Mouse (Mus musculus) embryonic fibroblast, embryonic 13.5 days (primary cell): ENCODE measurements around the gene Rgmb. TPM values are rescaled to one million over a fixed set of nuclear protein-coding genes. Genes with fewer than 3 reads are reported as not detected.

ENCODE experiments used
- H3K27ac ChIP-seq: 2 replicates; pipeline ENCODE4 v1.5.1; 2012; ENCODE audit warnings: low read length, control low read depth, inconsistent platforms; ENCODE audit not compliant: insufficient read depth
- H3K4me1 ChIP-seq: 2 replicates; pipeline ENCODE4 v1.6.1; 2011; ENCODE audit warnings: low read length; ENCODE audit not compliant: control insufficient read depth, insufficient read depth
- H3K4me3 ChIP-seq: 2 replicates; pipeline ENCODE4 v1.5.1; 2011; ENCODE audit warnings: mild to moderate bottlenecking, control low read depth, low read length; ENCODE audit not compliant: insufficient read depth
- CTCF ChIP-seq: IDR thresholded peaks from 2 replicates; pipeline ENCODE4 v1.5.1; 2011; ENCODE audit warnings: mild to moderate bottlenecking, control low read depth, low read length, moderate library complexity, borderline replicate concordance; ENCODE audit not compliant: insufficient read depth
- POLR2A ChIP-seq: IDR thresholded peaks from 2 replicates; pipeline ENCODE4 v1.6.1; 2011; ENCODE audit warnings: low read depth, mild to moderate bottlenecking, control low read depth, low read length, moderate library complexity
- polyA plus RNA-seq: library from polyadenylated mRNA; stranded (reverse); fragments of >200 nt; gene quantifications from 2 replicates; pipeline ENCODE4 v1.2.4, GENCODE M21; 2011; ENCODE audit warnings: low read depth; ENCODE audit not compliant: missing spikeins, insufficient read length

The Rgmb gene
- polyA plus RNA-seq, 1 experiment = 19.5 TPM

DNA sequence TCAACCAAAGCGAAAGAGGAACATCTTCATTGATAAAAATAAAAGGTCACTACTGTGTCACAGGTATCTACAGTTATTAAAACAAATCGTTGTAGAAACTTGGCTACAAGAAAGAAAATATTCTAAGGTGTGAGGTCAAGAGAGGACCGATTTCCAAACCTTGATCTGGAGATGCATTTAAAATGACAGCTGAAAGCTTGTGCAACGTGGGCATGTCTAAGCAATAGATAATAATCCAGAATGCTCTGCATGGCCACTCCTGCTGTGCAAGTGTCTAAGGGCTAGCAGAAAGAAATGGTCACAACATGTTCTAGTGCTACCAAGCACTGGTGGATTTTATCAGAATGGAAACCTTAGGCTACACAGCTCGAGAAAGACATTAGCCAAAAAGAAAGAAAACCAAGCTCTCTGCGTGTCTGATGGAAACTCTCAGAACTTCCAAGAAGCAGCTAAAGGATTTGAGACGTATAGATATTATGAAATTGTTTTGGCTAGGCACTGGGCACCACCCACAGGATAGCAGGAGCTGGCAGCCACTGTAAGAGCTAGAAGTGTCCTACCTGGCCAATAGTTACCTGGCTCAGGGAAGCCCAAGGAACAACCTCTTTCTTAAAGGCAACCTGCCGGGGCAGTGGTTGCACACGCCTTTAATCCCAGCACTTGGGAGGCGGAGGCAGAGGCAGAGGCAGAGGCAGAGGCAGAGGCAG is 15.4 kb downstream of the Rgmb start:
- TF ChIP-seq CTCF (no peak), POLR2A (no peak)
- H3K4me1 ChIP-seq = peaks cover 12% of the 10 kb centered on the region; the same call in 1 of the 2 replicates
- H3K4me3 ChIP-seq = no peak overlapping the region
- H3K27ac ChIP-seq = no peak overlapping the region

DNA sequence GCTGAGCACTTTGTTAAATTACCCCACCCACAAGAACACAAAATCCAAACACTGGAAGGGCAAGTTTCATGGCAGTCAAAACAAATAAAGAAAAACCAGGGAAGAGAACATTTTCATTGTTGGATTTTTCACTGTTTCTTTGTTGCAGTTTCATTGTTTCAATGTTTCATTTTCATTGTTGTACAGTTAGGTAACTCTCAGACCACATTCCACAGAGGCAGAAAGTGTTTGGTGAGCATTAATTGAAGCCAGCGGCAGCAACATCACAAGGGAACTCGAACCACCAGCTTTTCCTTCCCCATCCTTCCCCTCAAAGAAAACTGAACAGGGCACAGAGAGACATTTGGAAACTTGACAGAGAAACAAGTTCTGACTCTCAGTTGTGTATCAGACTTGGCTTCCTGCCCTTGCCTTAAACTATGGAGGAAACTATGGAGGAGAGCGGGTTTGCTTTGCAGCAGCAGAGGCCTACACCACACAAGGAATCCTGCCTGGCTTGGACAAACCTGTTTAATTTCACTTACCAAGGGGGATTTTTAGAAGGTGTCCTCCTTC is 17.1 kb downstream of the Rgmb start:
- Histone ChIP-seq H3K27ac (peak overlapping the region; percentile 54), H3K4me3 (no peak overlapping the region), H3K4me1 (peaks cover 20% of the 10 kb centered on the region; the same call in 1 of the 2 replicates)
- TF ChIP-seq POLR2A = no peak
- TF ChIP-seq CTCF = no peak

DNA sequence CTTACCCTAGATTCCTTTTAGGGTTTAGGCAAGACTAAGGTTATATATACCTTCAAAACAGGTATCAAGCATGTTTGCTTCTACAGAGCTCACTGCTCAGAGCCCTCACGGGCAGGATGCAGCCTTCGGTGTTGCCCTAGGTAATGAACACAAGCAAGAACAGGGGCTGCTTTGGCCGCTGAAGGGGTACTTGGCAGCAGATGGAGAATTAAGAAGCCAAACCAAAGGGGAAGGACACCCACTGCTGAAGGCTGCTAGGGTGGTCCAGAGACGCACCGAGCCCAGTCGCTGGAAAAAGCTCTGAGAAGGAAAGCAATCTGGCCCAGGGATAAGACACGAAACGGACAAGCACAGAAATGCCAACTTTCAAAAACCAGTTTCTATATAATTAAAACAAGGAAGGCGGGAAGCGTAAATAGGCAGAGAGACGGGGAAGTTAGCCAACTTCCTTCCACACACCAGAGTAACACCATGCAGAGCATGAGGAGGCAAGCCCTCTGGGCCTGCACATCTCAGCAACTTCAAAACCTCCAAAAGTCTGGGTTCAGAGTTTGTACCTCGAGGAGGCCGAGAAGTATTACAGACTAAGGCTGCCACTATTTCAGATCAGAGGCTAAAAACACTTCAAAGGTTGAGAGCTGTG is 18.6 kb downstream of the Rgmb start:
- H3K4me1 ChIP-seq = peaks cover 22% of the 10 kb centered on the region; the same call in 1 of the 2 replicates
- no peak overlapping the region for H3K27ac ChIP-seq
- no peak for TF ChIP-seq POLR2A
- no peak for TF ChIP-seq CTCF
- H3K4me3 ChIP-seq = no peak overlapping the region

DNA sequence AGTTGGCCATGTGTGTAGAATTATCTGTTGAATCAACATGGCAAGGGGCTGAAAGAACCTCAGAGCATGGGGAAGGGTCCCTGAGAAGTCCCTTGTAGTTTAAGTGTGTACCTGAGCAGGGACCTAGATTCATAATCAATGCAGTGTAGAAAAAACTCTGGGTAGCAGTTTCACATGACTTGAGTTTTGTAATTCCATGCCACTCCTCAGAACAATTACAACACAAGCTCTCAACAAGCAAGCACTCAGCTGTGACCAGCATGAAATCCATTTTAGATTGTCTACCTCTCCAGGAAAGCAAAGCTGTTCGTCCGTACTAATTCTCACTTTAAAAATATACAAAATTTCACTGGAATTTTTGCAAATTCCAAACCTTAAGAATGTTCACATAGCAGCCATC is 20.9 kb downstream of the Rgmb start:
- H3K4me1 ChIP-seq = peaks cover 22% of the 10 kb centered on the region
- H3K4me3 ChIP-seq = no peak overlapping the region
- peak overlapping the region; percentile 66 for H3K27ac ChIP-seq
- no peak for TF ChIP-seq CTCF
- no peak for TF ChIP-seq POLR2A

DNA sequence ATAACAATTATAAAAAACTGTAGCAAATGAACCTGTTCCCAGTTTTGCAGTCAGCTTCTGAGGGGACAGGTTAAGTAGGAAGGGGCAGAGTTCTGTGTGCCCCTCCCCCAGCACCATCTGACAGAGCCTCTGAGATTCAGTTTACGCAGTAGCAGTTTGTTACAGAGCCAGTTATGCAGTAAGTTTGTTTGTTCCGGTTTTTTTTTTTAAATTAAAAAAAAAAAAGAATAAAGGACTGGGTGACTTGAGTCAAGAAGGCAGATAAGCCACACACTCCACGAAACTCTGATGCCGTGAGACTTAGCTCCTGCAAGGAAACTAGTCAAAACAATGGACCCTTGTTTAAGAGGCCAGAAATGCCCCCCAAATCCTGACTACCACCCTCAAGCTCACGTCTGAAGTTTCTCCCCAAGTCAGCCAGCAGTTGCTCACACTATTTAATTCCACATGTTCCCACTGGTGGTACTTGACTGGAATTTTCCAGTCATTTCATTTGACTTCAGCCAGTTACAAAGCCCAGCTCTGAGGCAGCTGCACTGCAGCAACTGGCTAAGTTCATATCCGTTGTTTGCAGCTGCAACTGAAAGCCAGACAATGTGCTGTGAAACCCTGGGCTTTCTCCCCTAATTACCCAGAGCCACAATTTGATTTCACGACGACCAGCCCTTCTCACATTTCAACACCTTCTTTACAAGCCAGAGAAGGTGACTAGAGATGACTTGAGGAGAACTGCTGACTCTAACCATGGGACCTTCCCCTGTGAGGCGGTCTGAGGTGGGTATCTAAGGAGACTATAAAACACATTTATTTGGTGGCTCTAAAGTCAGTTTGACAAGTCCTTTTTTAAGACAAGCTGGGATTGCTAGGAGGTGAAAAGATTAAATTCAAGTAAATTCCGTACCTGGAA is 22.1 kb downstream of the Rgmb start:
- Histone ChIP-seq H3K27ac (peak overlapping the region; percentile 66), H3K4me3 (no peak overlapping the region), H3K4me1 (peaks cover 15% of the 10 kb centered on the region)
- TF ChIP-seq CTCF (no peak), POLR2A (no peak)

DNA sequence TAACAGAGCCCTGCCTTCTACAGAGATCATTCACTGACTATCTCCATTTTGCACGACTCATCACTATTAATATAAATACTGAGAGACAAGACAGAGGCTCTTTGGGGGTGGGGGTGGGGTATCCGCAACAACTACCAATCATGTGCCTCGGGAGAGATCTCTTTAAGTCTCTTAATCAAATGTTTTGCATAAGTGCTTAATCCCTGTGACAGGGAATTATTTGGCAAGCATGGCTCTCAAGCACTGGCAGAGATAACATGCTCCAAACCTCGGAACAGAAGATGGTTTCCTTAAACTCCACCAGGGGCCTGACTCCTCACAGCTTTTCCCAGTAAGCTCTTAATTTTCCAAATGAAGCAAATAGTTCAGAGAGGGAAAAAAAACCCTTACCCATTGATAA is 22.8 kb downstream of the Rgmb start:
- Histone ChIP-seq H3K27ac (no peak overlapping the region), H3K4me3 (no peak overlapping the region), H3K4me1 (peaks cover 15% of the 10 kb centered on the region)
- TF ChIP-seq POLR2A (no peak), CTCF (no peak)

DNA sequence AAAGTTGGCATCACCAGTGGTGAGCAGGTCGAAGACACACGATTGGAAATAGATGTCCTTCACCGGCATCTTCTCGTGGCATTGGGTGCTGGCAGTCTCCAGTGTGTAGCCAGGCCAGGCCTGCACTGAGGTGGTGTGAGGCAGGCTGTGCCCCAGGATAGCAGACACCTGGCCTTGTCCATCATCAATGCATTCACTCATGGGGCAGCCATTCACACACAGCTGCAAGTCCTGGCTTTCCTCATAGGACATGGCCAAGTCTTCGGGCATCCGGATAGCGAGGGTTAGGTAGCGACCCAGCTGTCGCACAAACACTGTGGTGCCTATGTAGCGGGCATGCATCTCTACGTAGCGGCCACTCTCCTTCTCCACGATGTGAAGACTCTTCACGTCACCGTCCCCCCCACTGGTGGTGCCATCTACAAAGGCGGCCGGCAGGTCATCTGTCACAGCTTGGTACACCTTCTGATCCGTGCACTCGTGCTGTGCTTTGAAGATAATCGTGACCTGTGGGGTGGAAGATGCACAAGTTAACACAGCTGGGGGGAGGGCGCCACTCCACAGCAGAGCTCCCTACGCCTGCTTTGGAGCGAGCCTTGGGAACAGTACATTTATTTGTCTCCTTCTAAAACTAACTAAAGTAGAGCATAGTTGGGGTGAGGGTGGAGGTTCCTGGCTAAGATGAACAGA is 23.4 kb downstream of the Rgmb start:
- H3K4me1 ChIP-seq = peaks cover 15% of the 10 kb centered on the region
- TF ChIP-seq POLR2A = no peak
- TF ChIP-seq CTCF = no peak
- no peak overlapping the region for H3K4me3 ChIP-seq
- H3K27ac ChIP-seq = no peak overlapping the region

DNA sequence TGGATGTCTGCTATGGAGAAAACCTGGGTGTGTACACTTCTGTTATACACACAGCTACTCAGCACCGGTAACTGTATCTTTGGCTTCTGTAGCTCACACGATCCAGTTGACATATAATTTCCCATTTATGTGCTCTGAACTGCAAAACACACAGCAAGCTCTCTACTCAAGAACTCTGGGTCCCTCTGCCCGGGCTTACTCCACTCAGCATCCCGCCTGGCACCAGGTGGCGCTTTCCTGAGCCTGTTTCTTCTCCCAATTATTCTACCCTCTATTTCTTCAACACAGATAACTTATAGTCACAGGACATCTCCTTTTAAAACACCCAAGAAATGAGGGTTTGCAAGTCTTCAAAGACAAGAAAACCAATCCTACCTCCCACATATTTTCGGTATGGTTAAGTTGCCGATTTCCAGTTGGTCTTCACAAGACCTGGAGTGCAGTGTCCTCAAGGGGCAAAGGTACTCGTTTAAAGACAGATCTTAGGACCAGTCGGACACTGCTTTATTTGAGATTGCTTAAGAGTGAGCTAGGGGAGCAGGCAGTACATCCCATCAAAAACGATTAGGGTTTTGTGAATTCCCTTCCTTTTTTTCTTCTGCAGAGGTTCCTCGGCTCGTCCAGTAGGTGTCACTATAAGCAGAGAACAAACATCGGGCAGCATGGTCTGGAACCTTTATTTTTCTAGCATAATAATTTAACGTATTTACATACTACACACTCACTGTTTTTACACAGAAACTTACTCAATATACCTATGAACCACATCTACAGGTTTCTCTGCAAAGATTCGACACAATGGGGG is 26.6 kb downstream of the Rgmb start:
- H3K27ac ChIP-seq = no peak overlapping the region
- peaks cover 7% of the 10 kb centered on the region for H3K4me1 ChIP-seq
- no peak overlapping the region for H3K4me3 ChIP-seq
- TF ChIP-seq POLR2A (no peak), CTCF (no peak)
